Mouse (Mus musculus): ENCODE measurements around the gene Grin1. TPM values are rescaled to one million over a fixed set of nuclear protein-coding genes. Genes with fewer than 3 reads are reported as not detected.
"Not testable (repeated sequence)": the region's sequence is repeated elsewhere in the genome, so short reads cannot be mapped to it uniquely, and the experiment has no call there.

Gene Grin1
- total RNA-seq, 1 experiment from 2014 or later: 12.6 TPM

DNA sequence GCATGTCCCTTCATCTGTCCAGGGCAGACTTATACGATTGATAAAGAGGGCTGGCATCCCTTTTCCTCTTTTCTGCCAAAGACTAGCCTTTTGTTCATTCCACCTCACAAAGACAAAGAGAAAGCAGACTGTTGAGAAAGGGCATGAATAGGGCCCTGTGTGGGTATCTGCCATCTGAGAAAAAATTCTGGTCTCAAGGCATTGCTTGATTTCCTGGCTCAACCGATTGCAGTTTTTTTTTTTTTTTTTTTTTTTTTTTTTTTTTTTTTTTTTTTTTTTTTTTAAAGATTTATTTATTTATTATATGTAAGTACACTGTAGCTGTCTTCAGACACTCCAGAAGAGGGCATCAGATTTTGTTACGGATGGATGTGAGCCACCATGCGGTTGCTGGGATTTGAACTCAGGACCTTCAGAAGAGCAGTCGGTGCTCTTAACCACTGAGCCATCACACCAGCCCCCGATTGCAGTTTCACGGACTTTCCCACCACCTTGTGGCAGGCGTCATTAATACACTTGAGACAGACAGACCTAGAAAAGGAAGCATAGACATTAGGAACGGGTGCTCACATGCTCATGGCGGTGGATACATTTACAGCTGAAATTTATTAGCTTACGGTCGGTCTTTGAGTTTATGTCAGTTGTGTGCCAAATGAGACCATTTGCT, 62.4 kb downstream of the Grin1 start:
- DNase-seq: not testable (repeated sequence)

DNA sequence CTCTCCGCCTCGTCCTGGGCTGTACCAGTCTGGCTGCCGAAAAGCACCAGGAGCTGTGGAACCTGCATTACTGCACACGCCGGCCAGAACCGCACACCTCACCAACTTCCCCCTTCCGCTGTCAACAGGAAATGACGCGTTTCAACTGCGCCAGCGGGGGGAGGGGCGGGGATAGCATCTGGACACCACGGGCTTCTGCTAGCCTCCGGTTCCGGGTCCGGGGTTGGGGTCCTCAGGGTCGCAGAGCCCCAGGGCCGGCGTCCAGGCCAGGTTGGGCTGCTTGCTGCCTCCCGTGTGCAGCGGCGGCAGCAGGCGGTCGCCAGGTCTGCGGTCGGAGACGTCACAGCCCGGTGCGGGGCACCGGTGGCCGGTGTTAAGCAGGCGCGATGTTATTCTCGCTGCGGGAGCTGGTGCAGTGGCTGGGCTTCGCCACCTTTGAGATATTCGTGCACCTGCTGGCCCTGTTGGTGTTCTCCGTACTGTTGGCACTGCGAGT, 63.7 kb downstream of the Grin1 start, which contains the start of gene Tmem203:
Gene Tmem203 (plus strand): TSS at position 156 of the 496 bp plus-strand sequence.
- DNase-seq: peak; percentile 89

DNA sequence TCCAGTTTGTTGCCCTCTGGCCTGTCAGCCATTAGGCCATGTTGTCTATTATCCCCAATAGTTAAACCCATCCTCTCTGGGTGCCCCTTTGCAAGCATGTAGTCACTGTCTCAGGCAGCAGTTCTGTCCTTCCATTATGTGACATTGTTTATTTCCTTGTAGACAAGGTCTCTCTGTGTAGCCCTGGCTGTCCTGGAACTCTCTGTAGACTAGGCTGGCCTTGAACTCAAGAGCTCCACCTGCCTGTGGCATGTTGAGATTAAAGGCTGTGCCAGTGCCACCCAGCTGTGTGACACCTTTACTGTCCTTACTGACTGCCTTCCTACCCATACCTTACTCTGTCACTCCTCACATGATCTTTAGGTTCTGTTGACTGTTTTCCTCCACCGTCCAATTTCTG, 66.7 kb downstream of the Grin1 start:
- DNase-seq: no peak

DNA sequence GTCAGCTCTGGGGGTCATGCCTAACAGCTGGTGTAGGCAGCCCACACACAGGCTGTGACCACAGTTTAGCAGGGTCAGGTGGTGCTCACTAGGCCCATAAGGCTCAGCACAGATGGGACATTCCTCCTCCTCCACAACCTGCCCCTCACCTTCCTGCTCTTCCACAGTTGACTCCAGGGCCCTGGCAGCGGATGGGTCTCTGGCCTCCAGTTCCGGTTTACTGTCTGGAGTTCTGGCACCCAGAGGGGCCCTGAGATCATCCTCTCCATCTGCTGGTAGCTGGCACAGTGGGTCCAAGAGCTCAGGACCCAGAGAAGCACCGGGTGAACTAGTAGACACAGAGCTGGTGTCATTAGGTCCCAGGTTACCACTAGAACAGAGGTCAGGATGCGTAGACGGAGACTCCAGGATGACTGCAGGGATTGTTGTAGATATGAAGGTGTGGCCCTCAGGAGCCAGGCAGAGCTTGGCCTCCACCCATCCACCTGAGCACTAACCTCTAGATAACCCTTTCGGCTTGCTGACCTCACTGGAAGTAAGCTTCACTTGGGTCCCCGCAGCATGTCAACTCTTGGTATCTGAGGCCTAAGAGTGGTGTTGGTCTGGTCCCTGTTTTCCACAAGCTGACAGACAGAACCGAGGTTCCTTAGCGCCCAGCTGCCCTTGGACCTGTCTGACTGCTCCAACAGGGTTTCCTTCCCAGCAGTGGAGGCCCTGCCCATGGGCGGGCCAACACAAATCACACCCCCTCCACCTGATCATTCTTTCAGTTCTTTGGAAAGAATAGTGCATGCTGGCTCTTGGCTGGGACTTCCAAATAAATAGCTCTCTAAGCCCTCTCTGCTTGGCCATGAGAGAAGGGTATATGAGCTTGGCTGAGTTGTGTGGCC, 72.6 kb downstream of the Grin1 start, which contains the start of gene AL732309.1:
Gene AL732309.1 (minus strand): TSS at position 681 of the 890 bp plus-strand sequence.
- no peak for DNase-seq

DNA sequence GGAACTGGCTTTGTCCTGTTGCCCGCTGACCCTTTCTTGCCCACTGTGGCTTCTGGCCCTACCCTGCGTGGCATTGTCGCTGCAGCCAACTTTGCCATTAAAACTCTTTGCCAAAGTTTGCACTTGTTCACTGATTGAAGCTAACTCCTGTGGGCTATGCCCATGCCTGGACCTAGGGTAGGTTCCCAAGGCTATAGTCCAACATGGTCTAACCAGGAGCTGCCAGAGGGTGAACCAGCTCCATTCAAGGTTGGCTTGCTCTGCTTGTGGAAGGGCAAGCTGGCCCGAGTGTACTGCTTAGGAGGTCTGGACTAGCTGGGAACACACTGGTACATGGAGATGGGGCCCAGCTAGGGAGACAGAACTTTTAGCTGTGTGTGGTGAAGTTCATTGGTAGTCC, 74.8 kb downstream of the Grin1 start:
- DNase-seq: no peak

DNA sequence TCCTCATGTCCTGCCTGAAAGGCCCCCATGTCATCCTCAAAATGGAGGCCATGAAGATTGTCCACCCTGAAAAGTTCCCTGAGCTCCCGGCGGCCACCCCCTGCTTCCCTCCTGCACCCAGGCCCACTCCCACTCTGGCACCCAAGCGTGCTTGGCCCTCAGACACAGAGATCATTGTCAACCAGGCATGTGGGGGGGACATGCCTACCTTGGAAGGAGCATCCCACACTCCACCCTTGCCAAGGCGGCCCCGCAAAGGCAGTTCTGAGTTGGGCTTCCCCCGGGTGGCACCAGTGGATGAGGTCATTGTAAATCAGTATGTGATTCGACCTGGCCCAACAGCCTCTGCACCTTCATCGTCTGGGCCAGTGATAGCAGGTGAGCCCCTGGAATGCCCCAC, 75.6 kb downstream of the Grin1 start:
- no peak for DNase-seq

- DNase-seq: no peak
These were observed 76.9 kb downstream of the Grin1 start, which contains the start of the genes Rnf208 and Cysrt1 for GRCm38 (mm10) chr2:25242101-25242506. Rnf208 (plus strand) TSS chr2:25242255. Cysrt1 (minus strand) TSS chr2:25242452.

DNA sequence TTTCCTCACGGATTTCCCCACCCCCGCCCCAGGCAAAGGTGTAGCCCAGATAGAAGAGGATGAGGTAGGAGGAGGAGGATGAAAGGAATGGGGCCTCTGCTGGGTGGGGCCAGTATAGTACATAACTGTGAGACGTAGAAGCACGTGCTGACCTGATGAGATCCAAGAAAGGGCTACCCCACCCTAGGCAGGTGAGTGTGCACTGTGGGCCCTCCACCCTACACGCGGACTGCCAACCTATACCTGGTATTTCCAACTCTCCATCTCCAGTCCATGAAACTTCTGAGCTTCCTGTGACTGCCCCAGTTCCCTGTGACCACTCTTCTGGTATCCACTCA, 77.6 kb downstream of the Grin1 start:
- no peak for DNase-seq

Other genes starting within 250 kb of the Grin1 start
- gene Entpd8, start 238.9 kb downstream of the Grin1 start, total RNA-seq (2021): 2.1 TPM in 1 of 2 replicates, not detected in the other
- gene Noxa1, start 224.0 kb downstream of the Grin1 start, total RNA-seq (2021): not detected in 2 replicates
- 2.2 and 4.0 TPM in 2 replicates for gene Nrarp, start 138.4 kb downstream of the Grin1 start, total RNA-seq (2021)
- 28.1 and 33.9 TPM in 2 replicates for gene Tor4a, start 122.3 kb downstream of the Grin1 start, total RNA-seq (2021)
- 61.8 and 66.9 TPM in 2 replicates for gene Nelfb, start 107.7 kb downstream of the Grin1 start, total RNA-seq (2021)
- not detected in 2 replicates for gene Stpg3, start 104.5 kb downstream of the Grin1 start, total RNA-seq (2021)
- gene Fam166a, start 100.4 kb downstream of the Grin1 start, total RNA-seq (2021): 0.46 TPM in 1 of 2 replicates, not detected in the other
- gene Tubb4b, start 94.5 kb downstream of the Grin1 start, total RNA-seq (2021): 247 and 303 TPM in 2 replicates
- not detected in 2 replicates for gene Slc34a3, start 84.8 kb downstream of the Grin1 start, total RNA-seq (2021)
- not detected in 2 replicates for gene Rnf224, start 82.4 kb downstream of the Grin1 start, total RNA-seq (2021)
- gene Rnf208, start 76.9 kb downstream of the Grin1 start, total RNA-seq (2021): 7.4 and 7.9 TPM in 2 replicates
- gene Cysrt1, start 76.7 kb downstream of the Grin1 start, total RNA-seq (2021): not detected in 2 replicates
- 3.5 and 8.1 TPM in 2 replicates for gene AL732309.1, start 72.3 kb downstream of the Grin1 start, total RNA-seq (2021)
- gene Tmem203, start 63.7 kb downstream of the Grin1 start, total RNA-seq (2021): 32.3 and 48.8 TPM in 2 replicates
- gene Tprn, start 56.6 kb downstream of the Grin1 start, total RNA-seq (2021): 10.0 and 10.7 TPM in 2 replicates
- gene Ssna1, start 46.7 kb downstream of the Grin1 start, total RNA-seq (2021): 35.1 and 47.7 TPM in 2 replicates
- gene Anapc2, start 46.7 kb downstream of the Grin1 start, total RNA-seq (2021): 70.9 and 95.1 TPM in 2 replicates
- gene Tmem210, start 31.0 kb downstream of the Grin1 start, total RNA-seq (2021): not detected in 2 replicates
- gene Lrrc26, start 29.3 kb downstream of the Grin1 start, total RNA-seq (2021): not detected in 2 replicates
- 53.6 and 57.9 TPM in 2 replicates for gene Man1b1, start 13.2 kb upstream of the Grin1 start, total RNA-seq (2021)
- gene Dpp7, start 37.2 kb upstream of the Grin1 start, total RNA-seq (2021): 24.6 and 31.8 TPM in 2 replicates
- 10.7 and 18.8 TPM in 2 replicates for gene Uap1l1, start 46.5 kb upstream of the Grin1 start, total RNA-seq (2021)
- 1.6 and 2.1 TPM in 2 replicates for gene Sapcd2, start 53.1 kb upstream of the Grin1 start, total RNA-seq (2021)
- 2.4 and 3.7 TPM in 2 replicates for gene Entpd2, start 76.7 kb upstream of the Grin1 start, total RNA-seq (2021)
- 120 and 134 TPM in 2 replicates for gene Npdc1, start 80.2 kb upstream of the Grin1 start, total RNA-seq (2021)
- not detected in 2 replicates for gene Fut7, start 104.1 kb upstream of the Grin1 start, total RNA-seq (2021)
- 24.9 and 40.5 TPM in 2 replicates for gene Abca2, start 109.5 kb upstream of the Grin1 start, total RNA-seq (2021)
- gene Clic3, start 137.7 kb upstream of the Grin1 start, total RNA-seq (2021): not detected in 2 replicates
- gene Paxx, start 141.9 kb upstream of the Grin1 start, total RNA-seq (2021): 32.6 and 41.0 TPM in 2 replicates
- 3.6 and 3.8 TPM in 2 replicates for gene Ptgds, start 150.9 kb upstream of the Grin1 start, total RNA-seq (2021)
- not detected in 2 replicates for gene Lcn12, start 174.7 kb upstream of the Grin1 start, total RNA-seq (2021)
- gene Fbxw5, start 181.6 kb upstream of the Grin1 start, total RNA-seq (2021): 99.9 and 103 TPM in 2 replicates
- gene C8g, start 182.5 kb upstream of the Grin1 start, total RNA-seq (2021): 1.7 and 3.3 TPM in 2 replicates
- gene Traf2, start 227.8 kb upstream of the Grin1 start, total RNA-seq (2021): 29.2 and 30.2 TPM in 2 replicates
- 270 and 317 TPM in 2 replicates for gene Edf1, start 238.7 kb upstream of the Grin1 start, total RNA-seq (2021)

Measured in adrenal gland, postnatal 25 days (tissue).